Mouse (Mus musculus) bone marrow, adult 2 months (tissue): ENCODE measurements around the gene Fam122b.

Experiments used
- CTCF ChIP-seq: fragments of 200-500 bp; IDR thresholded peaks from 2 replicates; pipeline ENCODE4 v1.5.1; 2011; ENCODE audit warnings: low read length, control low read depth; ENCODE audit not compliant: control insufficient read depth, insufficient read depth
- POLR2A ChIP-seq: fragments of 200-500 bp; IDR thresholded peaks from 2 replicates; pipeline ENCODE4 v1.6.1; 2011; ENCODE audit warnings: low read depth, mild to moderate bottlenecking, control low read depth, low read length, borderline replicate concordance; ENCODE audit not compliant: control insufficient read depth

- TF ChIP-seq CTCF (no peak), POLR2A (no peak)
Measured at GRCm38 (mm10) chrX:53220855-53221254, 48.8 kb downstream of the Fam122b start.
